Mouse (Mus musculus): Measurements from ENCODE around the gene Snap47.
"Not testable (repeated sequence)": the region's sequence is repeated elsewhere in the genome, so short reads cannot be mapped to it uniquely, and the experiment has no call there.

The Snap47 gene

DNA sequence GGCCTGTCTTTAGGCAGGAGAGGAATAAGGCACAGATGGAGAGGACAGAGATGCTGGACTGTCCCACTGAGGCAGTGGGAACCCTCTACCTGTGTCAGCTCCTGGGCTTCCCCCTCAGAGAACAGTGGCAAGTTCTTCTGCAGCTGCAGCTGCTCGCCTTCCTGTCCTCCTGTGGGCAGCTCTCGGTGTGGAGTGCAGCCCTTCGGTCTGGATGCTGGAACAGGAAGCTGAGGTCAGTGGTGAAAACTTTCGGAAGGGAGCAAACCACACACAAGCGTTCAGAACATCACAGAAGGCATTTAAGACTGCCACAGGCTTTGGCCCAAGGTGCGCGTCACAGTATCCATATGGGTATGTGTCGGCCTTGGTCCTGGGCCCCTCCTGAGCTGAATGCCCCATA is 29.6 kb downstream of the Snap47 start:
- DNase-seq, result peak; percentile 32

DNA sequence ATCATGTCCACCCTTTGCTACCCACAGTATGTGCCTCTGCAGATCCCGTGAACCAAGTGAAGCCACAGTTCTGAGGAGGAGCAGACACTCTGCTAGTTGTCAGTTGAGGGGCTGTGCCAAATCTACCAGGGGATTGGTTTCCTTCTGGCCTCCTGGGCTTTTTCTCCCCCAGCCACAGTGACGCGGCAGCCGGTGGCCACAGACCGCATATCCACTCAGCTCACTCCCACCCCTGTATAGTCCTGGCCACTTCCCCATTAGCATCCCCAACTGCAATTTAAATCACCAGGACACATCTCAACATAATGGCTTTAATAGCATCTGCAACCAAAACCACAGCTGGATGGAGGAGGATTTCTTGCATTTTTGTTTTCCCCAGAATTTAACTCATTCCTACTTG is 32.3 kb downstream of the Snap47 start:
- peak; percentile 14 for DNase-seq

DNA sequence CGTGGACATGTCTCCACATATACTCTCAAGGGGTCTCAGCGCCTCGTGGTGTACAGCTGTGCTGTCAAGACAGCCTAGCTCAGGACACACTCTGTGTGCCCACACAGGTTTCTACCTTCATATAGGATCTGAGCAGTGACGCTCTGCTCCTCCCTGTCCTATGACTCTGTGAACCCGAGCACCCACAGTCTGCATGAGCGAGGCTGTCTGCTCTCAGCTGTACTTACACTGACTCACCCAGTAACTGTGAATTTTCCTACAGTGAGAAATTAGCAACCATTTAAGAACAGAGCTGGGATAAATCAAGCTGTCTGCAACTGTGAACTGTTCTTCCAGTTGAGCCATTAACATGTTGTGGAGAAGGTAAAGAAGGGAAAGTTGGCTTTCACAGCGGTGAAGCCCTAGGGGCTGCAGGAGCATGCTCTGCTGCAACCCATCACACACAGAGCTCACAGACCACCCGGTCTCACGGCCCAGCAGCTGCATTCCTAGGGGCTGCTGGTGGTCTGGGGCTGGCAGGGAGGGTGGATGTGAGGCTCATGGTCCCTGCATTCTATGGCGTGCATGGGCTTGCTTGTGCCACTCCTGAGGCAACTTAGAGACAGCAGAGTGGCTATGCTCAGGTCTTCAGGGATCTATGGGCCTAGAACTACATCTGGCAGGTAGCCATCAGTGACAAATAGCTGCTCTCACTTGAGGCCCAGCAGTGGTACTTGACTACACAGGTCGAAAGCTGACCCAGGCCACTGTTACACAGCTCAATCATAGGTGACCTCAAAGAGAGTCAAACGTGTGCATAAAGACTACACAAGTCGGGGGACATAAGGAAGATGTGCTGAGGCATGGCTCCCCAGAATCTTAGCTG is 37.8 kb downstream of the Snap47 start:
- DNase-seq, result no peak

DNA sequence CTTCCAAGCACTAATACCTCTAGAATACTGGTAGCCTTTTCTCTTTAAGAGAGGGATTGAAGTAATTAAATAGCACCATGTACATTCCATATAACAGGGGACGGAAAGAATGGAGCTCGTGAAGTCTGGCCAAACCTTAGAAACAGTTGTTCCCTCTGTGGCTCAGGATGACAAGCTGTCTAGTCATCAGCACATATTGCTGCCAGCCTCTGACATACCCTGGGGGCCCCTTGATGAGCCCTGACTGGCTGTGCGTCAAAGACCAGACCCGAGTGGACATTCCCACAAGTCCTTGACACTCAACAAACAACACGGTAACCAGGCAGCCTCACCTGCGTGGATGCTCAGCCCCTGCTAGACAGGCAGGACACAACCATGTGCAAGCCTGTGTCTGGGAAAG is 38.9 kb downstream of the Snap47 start:
- DNase-seq, result no peak

DNA sequence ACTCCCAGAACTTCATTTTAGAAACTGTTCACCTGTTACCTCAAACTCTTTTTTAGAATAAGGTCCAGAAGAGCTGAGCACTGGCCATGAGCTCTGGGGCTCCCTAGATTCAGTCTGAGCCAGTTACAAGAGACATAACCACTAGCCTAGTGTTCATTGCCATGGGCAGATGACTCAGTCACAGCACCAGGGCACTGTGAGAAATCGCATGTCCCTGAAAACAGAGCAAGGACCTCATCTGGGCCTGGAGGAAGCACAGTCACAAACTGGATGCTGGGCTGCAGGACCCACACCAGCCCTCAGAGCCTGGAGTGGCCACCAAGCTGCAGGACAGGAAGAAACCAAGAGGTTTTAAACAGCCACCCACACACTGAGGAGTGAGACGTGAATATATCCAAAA is 40.1 kb downstream of the Snap47 start:
- no peak for DNase-seq

DNA sequence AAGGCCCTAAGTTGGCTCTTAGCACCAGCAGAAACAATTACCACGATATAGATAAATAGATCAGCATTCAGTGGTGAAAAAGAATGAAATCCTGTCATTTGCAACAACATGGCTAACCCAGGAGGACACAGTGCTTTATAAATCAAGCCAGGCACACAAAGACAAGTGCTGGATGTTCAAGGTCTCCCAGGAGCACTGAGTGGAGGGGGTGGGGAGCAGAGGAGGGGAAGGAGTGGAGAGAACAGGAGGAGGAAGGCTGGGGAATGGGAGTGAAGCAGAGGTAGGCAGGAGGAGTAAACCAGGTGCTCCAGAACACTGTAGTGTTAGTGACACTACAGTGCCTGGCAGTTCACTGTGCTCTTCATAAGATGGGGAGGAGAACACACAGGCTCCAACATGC is 45.2 kb downstream of the Snap47 start:
- DNase-seq, result no peak

DNA sequence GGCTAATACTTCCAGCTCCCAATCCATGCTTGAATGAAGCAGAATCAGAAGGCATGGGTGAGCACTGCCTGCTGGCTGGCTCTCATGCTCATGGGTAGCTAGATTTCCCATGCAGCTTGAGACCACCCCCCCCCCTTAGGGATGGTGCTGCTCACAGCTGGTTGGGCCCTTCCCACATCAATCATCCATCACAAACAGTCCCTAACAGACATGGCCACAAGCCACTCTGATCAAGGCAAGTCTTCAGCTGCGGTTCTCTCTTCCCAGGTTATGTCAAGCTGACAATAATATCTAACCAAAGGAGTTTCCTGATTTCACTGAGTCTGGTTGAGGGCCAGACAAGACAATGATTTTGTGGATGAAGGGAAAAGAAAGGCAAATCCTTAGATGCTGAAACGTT is 50.1 kb downstream of the Snap47 start:
- DNase-seq, result no peak

DNA sequence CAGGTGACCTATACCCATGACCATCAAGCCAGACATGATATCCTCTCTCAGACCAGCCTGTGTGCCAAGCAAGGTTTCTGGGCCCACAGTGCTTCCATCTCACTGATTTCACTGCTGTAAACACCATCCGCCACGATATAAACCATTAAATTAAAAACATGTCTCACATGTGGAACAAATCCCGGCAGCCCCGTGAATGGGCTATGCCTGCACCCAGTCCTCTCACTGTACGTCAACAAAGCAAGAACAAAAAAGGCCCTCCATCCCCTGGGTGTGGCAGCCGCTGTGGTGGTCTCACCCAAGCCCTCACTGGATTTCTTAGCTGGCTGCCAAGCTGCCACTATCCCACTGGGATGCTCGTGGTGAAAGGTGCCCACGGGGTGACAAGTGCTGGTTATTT is 51.2 kb downstream of the Snap47 start:
- DNase-seq, result no peak

DNA sequence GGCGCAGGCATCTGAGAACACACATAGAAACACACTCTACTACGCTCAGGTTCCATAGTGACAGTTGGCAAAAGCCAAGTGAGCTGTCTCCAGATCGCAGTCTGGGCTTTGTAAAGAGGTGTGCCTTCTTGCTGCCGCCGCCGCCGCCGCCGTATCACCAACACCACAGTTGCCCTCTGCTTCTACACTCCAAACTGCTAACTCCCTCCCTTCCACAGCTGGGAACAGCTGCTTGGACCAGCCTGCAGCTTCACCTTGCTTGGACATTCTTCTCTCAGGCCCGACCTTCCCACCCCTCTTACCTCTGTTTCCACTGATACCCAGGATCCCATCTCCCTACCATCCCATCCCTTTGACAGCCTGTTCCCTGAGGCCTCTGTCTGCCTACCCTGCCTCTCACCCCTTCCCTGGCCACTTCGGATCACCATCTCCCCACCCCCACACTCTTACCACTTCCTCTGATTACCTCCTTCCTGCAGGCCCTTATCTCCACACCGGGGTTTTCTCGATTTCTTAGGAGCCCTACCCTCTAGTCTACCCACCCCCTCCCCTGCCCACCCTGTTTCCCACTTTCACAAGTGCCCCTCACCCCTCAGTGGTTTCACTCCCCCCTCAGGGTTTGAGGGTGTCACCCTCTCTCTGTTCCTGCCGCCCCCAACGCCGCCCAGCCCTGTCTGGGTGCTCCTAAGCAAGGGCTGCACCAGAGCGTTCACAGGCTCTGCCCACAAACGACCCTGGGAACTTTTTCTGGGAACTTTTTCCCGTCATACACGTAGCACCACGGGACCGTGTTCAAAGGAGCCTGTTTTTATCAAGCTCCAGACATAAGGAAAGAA is 53.2 kb downstream of the Snap47 start:
- no peak for DNase-seq

DNA sequence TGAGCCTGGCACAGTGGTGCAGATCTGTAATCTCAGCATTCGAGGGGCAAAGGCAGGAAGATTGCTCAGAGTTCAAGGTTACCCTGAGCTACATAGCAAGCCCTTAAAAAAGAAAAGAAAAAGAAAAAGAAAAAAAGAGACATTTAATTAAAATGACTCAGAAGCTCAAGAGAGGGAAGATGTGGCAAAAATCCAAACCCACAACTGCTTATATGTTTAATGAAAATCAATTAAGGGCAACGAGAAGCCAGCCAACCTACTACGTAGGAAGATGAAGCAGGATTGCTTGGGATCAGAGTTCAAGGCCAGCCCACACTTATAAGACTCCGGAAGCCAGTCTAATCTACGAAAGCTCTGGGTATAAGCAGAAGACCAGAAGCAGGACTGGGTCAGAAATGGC is 56.5 kb downstream of the Snap47 start:
- DNase-seq, result no peak

DNA sequence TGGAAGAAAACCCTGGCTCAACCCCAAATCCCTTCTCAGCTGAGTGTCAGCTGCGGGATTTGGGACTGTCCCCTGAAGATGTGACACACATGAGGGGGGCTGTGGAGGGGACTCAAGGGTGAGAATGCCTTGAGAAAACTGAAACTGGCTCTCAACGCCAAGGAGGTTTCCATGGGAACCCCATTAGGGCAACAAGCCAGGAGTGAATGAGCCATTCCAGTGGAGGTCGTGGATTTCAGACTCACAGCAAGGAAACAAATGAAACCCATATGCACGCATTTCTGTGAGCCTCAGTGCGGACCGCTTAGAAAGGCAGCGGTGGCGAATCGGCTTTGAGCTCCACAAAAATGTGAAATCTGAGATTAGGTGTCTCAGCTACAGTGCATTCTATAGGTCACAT is 57.4 kb downstream of the Snap47 start:
- peak; percentile 35 for DNase-seq

DNA sequence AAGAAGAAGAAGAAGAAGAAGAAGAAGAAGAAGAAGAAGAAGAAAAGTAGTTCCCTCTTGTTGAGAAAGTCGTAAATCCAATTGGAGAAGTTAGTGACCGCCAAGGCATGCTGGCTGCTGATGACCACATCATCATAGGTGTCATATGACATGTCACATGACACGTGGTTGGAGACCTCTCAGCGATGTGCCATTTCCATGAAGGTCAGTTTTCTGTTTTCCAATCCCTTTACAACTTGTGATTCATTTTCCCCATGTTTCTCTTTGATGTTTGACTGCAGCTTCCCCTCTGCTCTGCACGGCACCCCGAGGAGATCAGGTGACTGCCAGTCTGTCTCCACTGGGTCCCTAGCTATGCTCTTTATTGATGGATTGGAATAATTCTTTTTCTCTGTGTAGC is 58.7 kb downstream of the Snap47 start:
- no peak for DNase-seq

DNA sequence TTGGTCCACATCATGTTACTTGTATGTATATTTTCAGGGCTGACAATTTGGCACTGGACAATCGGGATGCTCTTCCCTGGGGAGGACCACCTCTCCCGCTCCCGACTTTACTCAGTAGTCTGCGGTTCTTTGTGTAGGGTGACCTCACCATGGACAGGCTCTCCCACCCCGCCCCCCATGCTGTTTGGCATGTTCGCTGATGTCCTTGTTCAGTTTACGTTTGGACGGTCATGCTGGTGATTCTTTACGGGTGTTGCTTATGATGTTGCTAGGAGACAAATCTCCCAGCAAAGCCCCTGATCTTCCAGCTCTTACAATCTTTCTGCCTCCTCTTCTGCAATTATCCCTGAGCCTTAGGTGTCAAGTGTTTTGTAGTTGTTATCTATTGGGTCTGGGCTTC is 60.5 kb downstream of the Snap47 start:
- no peak for DNase-seq

DNA sequence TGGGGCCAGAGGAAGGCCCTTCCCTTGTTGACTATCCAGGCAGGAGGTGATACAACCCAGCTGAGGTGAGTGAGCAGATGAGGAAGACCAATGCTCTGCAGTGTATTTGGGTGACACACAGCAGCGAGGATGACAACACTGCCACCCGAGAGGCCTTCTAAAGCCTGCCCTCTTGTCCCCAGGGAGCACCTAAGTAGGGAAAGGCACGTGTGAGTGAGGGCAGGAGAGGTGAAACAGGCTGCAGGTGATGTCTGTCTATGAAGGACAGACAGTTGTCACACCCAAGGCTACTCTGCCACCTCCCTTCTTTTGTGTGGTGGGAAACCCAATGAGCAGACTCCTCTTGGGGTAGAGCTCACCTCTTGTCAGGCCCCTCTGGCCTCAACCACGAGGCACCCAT is 61.4 kb downstream of the Snap47 start:
- no peak for DNase-seq

DNA sequence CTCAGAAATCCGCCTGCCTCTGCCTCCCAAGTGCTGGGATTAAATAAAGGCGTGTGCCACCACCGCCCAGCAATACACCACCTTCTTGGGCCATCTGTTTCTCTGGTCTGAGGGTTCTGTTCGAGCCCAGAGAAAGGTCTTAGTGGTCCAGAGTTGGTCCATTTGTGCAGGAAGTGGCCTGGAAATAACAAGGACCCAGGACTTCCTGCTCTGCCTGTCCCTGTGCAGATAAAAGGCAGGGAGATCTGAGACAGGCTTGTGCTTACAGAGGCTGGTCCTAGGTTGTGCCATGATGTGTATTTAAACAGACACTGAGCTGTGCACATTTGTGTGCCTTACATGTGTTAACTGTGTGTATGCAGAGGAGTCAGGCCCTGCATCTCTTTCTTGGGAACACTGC is 62.2 kb downstream of the Snap47 start:
- no peak for DNase-seq

DNA sequence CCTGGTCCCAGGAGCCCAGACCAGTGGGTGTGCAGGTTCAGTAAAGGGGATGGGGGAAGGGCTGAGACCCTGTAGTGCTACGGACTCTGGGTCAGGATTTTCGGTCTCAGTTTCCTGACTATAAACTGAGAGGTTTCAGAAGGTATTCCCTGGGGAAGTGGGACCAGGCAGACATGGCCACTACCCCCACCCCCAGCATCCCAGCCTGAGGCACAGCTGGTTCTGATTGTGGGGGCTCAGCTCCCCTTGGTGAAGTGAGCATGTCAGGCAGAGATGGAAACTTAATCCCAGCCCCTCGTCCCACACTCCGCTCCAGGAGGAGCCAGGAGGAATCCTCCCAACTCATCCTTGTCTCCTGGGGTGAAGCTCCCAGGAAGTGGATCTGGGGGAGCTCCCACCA is 63.5 kb downstream of the Snap47 start:
- no peak for DNase-seq

DNA sequence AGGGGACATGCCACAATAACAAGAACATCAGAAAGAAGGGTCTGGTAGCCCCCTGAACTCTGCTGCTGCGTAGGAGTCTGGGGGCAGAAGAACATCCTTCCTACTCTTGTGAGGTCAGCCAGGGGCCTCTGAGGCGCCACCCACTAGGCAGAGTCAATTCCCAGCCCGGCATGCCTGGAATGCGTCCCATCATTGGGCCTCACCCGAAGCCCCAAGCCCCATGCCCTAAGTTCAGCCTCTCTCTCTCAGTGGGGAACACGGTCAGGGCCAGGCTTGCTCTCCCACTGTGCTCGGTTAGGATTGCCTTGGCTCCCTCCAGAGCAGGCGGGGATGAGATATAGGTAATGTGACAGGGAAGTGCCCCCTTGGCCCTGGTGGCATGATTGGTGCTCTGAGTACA is 65.9 kb downstream of the Snap47 start:
- no peak for DNase-seq

DNA sequence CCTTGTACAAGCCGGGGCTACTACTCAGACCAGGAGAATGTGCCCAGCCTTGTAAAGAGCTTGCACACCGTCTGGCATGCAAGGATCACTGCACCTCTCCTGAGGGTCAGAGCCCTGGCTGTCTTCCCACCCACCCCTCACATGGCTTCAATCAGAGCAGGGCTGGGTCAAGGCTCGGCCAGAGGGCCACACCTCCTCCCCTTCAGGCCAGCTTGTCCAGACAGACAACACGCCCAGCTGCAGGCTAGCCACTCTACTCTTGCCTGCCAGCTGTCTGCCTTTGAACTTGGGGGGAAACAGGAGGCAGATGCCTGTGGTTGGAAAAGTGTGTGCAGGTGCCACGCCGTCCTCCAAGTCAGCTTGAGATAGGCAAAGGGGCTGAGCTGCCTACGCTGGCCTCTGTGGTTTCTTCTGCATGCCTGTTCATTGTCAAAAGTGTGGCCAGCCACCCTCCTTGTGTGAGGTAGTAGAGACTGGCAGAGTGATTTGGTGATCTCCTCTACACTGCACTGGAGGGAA is 66.5 kb downstream of the Snap47 start:
- peak; percentile 19 for DNase-seq

DNA sequence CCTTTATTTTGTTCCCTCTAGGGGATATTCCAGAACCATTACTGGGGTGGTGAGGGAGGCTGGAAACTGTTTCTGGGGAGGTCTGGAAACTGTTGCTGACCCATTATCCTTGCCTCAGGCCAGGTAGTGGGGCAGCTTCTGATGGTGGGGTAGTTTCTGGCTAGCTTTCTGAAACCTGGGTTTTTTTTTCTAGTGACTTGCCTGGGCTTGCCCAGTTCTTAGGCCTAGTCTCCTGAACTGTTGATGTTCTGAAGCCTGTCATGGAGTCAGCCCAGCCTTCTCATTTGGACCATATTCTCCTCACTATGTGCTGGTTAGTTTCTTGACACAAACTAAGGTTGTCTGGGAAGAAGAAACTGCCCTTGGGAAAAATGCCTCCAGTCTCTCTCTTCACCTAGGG is 71.4 kb downstream of the Snap47 start:
- no peak for DNase-seq

DNA sequence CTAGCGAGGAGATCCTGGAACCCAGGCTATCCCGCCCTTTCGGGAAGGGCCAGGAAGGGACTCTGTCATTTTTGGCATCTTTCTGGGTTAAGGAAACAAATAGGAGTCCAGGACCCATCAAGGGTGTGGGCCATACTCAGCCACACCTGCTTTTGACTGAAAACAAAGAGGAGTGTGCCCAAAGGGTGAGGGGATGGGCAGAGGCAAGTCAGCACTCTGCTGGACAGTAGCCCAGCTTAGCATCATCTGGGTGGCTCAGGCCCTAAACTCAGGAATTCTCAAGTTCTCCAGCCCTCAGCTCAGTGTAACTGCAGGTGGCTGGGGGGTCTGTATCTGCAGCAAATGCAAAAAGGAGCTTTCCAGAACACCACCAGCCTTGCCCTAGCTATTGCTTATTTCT is 73.0 kb downstream of the Snap47 start:
- no peak for DNase-seq

DNA sequence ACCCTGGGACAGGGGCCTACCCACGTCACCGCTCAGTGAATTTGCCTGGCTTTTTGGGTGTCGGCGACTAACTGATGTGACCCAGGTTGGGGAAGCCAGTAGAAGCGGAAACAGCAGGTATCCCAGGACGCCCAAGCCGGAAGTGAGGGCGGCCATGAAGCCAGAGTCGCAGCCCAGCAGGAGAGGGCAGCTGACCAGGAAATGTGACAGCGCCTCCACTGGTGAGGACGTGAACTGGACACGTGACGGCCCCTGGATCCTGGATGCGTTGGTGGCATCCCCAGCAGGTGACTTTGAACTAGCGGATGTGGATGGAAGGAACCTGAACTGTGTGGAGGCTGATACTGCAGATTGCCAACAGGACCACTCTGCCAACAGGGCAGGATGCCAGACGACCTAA is 75.5 kb downstream of the Snap47 start, which contains the start of gene Prss38:
Prss38 (minus strand) TSS at position 183 of the 400 bp plus-strand sequence.
- no peak for DNase-seq

DNA sequence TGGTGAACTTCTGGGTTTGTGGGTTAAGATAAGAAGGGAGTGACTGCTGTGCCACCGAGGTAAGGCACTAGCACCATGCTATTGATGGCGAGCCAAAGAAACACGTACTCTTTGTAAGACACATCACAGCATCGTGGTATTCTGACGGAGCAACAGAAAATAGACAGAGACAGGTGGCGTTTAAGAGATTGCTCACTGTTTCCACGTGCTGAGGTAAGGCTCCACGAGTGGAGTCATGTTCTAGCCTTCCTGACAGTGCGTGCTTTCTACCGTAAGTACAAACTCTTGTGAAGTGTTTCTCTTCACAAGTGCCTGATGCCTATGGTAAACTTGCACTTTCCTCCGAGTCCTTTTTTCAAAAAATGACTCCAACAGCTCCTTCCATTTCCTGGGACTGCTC is 81.1 kb downstream of the Snap47 start:
- DNase-seq, result no peak

DNA sequence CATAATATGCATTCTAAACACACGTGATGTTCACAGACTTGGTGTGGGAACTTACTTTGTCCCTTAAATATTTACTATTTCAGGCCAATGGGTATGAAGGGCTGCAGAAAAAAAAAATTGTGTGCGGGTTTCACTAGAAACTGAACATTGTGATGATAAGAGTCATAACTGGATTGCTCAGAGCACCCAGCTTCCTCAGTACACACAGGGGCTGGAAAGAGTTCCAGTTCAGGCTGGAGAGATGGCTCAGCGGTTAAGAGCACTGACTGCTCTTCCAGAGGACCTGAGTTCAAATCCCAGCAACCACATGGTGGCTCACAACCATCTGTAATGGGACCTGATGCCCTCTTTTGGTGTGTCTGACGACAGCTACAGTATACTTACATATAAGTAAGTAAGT is 83.0 kb downstream of the Snap47 start:
- not testable (repeated sequence) for DNase-seq

DNA sequence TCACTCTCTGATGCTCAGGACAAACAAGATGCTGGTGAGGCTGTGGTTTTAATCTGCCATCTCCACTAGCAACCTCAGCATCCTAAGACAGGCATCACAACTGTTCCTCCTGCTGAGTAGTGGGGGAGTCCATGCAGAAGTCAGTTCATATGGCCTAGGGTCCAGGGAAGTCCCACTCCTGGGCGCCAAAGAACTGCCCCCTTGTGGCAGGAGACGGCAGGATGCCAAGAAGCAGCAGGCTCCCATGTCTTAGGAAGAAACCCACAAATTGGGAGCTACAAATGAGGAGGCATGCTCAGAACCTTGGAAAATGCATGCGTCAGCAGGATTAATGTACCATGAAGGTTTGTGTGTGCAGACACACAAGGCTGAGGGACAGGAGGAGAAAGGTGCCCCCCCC is 84.4 kb downstream of the Snap47 start:
- peak; percentile 6 for DNase-seq

Data from lung, postnatal 36 days (tissue).